Mouse (Mus musculus) cerebellum, adult 11 months (tissue): ENCODE measurements at regions not wholly inside any gene's neighbourhood (a gene's known extent, or its start where the extent isn't known, plus 50 kb on each side); places are given as distances from the start of the nearest gene placed in this dataset.
"Not testable (repeated sequence)": the region's sequence is repeated elsewhere in the genome, so short reads cannot be mapped to it uniquely, and the experiment has no call there.

Experiments used
- DNase-seq: peaks from one replicate; pipeline ENCODE4 v3.0.0; 2022

GRCm38 (mm10) chr17:4445606-4446005, 548.5 kb upstream of the Arid1b start:
- no peak for DNase-seq

DNA sequence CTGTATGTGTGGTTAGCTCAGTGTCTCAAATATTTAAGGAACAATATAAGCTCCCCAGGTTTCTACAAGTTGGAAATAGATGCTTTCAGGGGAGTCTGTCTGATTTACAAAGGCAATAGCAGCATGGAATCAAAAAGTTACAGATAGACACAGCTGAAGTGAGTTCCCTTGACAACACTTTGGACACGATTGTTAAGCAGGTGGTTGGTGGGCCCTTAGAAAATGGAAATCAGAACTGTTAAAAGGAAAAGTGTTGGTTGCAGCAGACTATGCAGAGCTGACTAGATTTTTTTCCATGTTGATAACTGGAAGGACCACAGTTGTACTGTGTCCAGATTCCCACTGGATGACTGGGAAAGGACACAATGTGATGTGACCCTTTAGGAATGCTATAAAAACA, 536.6 kb upstream of the Arid1b start:
- DNase-seq, result no peak

GRCm38 (mm10) chr17:4461541-4461940, 532.6 kb upstream of the Arid1b start:
- DNase-seq, result no peak

GRCm38 (mm10) chr17:4464286-4464880, 529.7 kb upstream of the Arid1b start:
- DNase-seq, result no peak

GRCm38 (mm10) chr17:4465741-4466140, 528.4 kb upstream of the Arid1b start:
- no peak for DNase-seq

GRCm38 (mm10) chr17:4472412-4472811, 521.7 kb upstream of the Arid1b start:
- no peak for DNase-seq

- DNase-seq, result no peak
Measured at GRCm38 (mm10) chr17:4474350-4474749, 519.8 kb upstream of the Arid1b start.

GRCm38 (mm10) chr17:4475665-4476064, 518.5 kb upstream of the Arid1b start:
- DNase-seq, result no peak

DNA sequence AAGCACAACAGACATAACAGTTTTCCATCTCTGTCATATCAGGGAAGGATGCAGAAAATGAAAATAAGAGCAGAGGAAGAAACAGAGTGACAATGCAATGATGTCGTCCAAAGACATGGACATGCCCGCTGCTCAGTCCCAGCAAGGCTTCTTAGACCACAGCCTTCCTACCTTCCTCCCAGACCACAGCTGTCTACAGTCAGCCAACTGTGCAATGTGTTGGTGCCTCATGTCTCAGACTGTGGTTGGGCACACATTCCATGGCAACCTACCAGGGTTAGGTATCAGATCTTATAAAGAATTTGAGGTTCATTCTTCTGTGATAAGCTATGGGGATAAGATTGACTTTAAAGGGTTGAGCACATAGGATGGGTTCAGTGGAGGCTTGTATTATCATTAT, 499.7 kb upstream of the Arid1b start:
- DNase-seq, result no peak

- no peak for DNase-seq
Measured at GRCm38 (mm10) chr17:4500504-4500903, 493.6 kb upstream of the Arid1b start.

GRCm38 (mm10) chr17:4501029-4501428, 493.1 kb upstream of the Arid1b start:
- no peak for DNase-seq

- DNase-seq, result no peak
Measured at GRCm38 (mm10) chr17:4504951-4505350, 489.2 kb upstream of the Arid1b start.

GRCm38 (mm10) chr17:4509506-4509905, 484.6 kb upstream of the Arid1b start:
- no peak for DNase-seq

DNA sequence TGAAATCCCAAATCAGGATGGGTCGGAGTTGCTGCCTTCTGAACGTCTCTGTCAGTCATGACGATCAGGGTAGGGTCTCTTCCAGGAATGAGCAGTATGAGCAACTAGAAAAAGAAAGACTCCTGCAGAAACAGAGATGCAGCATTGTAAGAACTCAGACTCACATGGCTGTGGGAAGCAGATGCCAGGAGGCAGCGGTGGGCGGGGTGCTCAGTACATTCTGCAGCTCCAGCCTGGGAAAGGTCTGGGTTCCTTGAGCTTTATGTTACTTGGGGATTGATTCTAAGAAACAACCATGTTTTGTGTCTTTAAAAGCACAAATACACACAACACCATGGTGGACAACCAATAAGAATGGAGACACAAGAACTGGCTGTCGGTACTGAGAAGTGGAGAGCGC, 478.0 kb upstream of the Arid1b start:
- no peak for DNase-seq

- no peak for DNase-seq
Measured at GRCm38 (mm10) chr17:4516846-4517245, 477.3 kb upstream of the Arid1b start.

DNA sequence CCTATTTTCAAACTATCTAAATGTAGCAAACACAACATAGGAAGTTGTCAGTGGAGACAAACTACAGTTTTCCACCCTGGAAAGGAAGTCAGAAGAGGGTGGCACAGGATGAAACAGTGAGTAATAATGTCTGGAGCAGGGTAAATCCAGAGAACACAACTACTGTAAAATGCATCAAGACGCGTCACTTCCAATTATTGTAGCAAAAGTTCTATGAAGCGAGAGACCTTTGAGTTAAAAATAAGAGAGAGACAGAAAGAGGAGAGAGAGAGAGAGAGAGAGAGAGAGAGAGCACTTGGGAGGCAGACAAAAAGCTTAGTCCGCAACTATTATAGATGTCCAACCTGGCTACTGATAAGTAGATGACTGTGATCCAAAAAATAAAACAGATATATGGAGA, 473.1 kb upstream of the Arid1b start:
- DNase-seq, result no peak

DNA sequence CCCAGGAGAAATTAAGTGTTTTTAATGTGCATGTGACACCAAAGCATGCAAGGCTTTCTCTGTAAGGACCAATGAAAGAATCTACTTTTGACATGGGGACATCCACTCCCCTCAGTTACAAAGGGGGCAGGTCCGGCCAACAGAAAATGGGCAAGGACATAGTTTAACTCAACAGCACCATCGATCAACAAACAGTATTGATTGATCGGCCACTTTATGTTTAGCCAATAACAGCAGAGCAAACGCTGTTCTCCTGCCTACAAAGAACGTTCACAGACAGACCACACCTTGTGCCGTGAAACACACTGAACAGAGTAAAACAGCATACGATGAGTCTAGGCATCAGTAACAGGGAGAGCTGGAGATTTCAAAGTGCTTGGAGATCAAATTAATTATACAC, 467.7 kb upstream of the Arid1b start:
- no peak for DNase-seq

DNA sequence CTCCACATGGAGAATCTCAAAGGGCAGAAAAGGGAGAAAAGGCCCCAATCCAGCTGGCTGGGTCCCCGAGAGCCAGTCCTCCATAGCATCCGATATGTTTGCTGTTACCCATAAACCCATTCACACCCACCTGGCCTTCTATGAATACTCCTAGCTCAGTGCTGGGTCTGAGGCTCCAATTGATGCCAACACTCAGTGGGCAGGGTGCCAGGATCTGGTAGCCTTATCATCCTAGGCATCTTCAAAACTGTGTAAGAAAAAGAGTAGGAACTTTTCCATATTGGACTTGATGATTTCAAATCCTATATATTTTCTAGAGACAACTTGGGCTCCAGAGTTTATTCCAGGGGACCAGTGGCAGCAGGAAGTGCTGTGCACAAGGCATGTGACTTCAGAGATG, 462.0 kb upstream of the Arid1b start:
- DNase-seq, result no peak

DNA sequence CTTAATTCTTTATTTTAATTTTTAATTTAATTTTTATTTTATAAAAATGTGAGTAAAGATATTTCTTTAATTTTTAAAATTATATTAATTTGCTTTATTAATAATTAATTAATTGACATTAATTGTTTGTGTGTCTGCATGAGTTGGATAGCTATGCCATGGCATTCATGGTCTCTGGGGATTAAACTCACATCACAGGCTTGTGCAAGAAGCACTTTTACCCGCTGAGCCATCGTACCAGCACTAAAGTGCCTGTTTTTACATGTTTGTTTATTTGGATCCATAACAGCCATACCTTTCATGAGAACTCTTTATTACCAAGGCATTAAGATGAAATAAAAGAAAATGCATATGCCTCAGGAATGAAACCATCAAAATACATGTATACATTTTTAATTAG, 453.7 kb upstream of the Arid1b start:
- DNase-seq, result no peak

DNA sequence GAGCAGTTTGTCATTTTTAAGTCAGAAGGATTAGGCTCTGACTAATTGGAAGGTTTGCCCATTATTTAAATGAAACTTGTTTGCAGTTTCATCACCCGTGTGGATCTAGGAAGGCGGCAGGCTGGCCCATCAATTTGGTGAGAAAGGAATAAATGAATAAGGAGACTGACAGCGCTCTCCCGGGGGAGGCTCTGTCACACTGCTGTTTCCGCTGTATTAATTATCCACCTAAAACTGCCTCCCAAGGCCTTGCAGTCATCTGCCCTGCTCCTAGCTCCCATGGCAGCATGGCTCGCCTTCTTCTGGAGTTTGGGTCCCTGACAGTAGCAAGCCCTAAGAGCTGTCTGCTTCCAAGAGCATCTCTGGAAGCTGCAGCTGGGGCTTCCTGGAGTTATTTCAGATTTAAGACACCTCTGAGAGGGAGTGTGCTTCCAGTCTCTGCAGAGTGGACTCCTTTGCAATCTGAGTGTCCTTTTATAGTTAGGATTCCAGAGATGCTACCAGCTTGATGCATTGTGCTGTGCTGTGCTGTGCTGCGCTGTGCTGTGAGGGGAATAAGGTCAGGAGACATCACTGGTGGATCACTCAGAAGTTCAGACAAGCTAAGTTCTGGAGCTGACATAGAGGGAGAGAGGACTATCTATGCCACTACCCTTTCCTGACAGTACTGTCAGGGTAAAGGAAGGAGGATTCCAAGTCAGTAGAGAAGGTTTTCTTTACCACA, 452.9 kb upstream of the Arid1b start:
- DNase-seq, result no peak

GRCm38 (mm10) chr17:4546579-4546978, 447.6 kb upstream of the Arid1b start:
- no peak for DNase-seq

DNA sequence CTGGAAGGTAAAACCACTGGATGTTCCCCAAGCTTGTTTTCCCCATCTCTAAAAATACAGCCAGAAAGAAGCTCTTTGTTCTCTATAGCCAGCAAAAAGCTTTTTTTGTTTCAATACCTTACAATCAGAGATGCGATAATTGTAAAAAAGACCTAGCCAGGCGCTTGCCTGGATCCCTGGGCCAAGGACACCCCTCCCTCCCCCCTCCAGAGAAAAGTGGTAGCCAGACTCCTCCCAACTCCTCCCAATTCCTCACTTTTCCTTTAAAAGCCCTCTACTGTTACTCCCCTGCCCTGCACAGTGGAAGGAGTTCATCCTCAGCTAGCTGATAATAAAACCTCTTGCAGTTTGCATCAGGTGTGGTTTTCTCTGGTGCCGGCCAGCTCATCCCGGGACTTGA, 441.1 kb upstream of the Arid1b start:
- DNase-seq, result not testable (repeated sequence)

DNA sequence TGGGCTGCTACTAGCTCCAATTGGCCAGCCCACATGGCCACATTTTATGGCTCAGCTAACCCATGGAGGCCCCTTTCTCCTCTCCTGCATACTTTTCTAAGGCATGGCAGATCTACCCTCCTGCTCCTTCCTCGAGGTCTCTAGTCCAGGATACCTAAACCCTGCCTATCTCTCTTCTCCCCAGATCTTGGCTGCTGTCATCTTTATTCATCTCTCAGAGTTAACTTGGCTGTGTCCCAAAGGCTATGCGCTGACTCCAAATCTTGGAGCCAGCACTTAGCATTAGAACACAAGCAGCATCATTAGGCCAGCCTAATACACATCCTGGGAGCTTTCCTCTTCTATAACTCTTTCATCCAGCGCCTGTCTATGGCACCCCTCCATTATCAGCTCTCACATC, 430.5 kb upstream of the Arid1b start:
- DNase-seq, result no peak

DNA sequence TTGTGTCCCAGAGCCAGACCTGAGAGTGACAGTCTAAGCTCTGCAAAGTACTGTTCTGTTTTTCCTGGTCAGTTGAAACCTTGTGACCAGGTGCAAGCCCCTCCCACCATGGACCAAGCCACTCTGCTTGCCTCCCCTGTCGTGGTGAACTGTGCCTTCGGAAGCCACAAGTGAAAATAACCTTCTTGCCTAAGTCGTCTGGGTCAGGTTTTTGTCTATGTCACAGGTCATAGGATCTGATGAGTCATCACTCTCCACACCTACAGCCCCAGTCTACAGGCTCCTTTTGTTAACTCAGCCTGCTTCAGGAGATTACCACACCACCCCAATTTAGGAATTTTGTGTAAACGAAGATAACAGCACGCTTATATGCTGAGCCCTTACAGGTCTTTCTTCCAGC, 417.2 kb upstream of the Arid1b start:
- no peak for DNase-seq

- no peak for DNase-seq
Measured at GRCm38 (mm10) chr17:4581851-4582250, 412.3 kb upstream of the Arid1b start.
